Mouse (Mus musculus) thymus, adult 2 months (tissue): Measurements from ENCODE around the gene Wdr24.

Experiments used
- CTCF ChIP-seq: fragments of 200-500 bp; IDR thresholded peaks from 2 replicates; pipeline ENCODE4 v1.5.1; 2012; ENCODE audit warnings: mild to moderate bottlenecking, control low read depth, low read length, moderate library complexity, borderline replicate concordance; ENCODE audit not compliant: control insufficient read depth, poor library complexity, insufficient read depth; ENCODE audit errors: extremely low read depth
- POLR2A ChIP-seq: fragments of 200-500 bp; IDR thresholded peaks from 2 replicates; pipeline ENCODE4 v1.6.1; 2012; ENCODE audit warnings: mild to moderate bottlenecking, low read length, control low read depth, moderate library complexity; ENCODE audit not compliant: control insufficient read depth, poor library complexity, insufficient read depth; ENCODE audit errors: extremely low read depth

- no peak for TF ChIP-seq CTCF
- TF ChIP-seq POLR2A: no peak
Observed at GRCm38 (mm10) chr17:25806507-25806906, 16.9 kb upstream of the Wdr24 start.
